Mouse (Mus musculus) 416B (cell line): ENCODE data around the gene Gm11437.

Experiments used
- DNase-seq: peaks from one replicate; pipeline ENCODE4 v3.0.0; 2011; ENCODE audit warnings: low read depth

Gm11437 gene

DNA sequence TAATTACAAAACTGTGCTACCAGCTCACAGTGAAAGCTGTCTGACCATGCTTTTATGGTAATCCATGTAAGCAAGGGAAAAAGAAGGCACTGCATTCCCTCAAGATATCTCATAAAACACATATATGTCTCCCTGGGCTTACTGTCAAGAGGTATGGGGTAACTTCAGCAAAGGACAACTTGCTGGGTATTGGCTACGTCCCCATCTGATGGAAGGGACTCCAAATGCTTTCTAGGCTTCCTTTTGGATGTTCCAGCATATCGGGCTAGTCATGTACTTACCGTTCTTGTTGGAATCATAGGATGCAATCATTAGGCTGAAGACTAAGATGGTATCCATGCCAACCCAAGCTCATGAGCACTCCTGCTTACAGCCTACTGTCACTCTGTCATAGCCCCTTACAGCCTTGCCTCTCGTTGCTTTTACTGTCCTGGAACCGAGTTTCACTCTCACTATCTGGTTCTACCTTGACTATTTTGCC lies at the start of gene Gm11437:
Gm11437 (minus strand) TSS at position 431 of the 481 bp plus-strand sequence.
- DNase-seq: no peak

DNA sequence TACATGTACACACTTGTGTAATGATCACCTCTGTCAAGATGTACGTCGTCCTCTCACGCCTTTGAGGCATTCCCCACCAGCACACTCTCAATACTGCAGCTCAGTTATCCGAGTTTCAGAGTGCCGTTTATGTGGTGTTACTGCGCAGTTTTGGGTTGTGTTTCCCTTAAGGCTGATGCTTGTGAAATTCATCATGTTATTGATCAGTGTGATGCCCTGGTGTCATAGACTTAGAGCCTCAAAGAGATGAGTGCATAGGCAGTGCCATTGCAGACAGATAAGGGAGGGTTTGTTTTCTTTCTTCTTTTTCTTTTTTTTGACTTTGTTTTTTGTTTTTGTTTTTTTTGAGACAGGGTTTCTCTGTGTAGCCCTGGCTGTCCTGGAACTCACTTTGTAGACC lies 43.6 kb upstream of the Gm11437 start:
- no peak for DNase-seq

DNA sequence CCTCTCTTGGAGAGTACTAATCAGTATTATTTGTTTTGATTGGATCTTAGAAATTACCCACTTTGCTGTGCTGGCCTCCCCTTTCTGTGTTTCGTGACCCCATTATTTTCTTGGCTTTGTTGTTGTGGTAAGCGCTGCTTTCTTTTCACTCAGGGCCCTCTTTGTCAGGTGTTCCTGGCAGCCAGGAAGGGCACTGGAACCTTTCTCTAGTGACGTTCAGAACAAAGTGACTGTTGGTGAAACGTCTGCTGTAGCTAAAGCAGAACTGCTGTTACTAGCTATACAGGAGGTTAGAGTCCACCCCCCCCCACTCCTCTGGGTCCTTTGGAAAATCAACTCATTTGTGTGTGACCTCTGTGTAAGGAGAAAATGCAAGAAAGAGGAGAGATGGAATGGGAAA lies 38.5 kb upstream of the Gm11437 start:
- no peak for DNase-seq

DNA sequence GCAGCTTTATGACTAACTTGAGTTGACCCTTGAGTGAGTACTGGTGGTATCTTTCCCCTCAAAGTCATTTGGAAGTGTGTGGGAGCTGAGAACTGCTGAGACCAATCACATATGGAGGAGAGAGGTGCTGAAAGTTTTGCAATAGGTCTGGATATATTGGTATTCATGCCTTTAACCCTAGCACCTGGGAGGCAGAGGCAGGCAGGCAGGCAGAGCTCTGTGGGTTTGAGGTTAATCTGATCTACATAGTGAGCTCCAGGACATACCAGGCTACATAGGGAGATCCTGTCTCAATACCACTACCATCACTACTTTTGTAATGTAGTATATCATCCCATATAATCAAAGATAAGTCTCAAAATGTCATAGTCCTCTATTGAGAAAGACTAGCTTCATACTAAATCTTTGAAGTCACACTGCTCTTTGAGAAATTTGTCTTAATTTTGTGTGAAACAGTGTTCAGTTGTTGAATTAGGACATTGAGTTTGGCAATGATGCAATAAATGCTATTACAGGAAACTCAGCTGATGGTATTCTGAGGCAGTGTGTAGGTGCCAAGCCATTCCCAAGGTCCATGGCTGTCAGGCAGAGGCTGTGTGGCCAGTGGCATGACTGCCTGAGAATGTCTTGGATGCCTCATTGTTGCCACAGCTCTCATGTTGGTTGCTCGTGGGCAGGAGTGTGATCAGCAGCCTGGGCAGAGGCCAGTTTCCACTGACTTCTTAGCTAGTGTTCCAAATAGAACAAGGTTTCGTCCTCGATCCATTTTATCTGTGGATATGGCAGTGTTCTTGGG lies 30.5 kb upstream of the Gm11437 start:
- DNase-seq: peak; percentile 57

DNA sequence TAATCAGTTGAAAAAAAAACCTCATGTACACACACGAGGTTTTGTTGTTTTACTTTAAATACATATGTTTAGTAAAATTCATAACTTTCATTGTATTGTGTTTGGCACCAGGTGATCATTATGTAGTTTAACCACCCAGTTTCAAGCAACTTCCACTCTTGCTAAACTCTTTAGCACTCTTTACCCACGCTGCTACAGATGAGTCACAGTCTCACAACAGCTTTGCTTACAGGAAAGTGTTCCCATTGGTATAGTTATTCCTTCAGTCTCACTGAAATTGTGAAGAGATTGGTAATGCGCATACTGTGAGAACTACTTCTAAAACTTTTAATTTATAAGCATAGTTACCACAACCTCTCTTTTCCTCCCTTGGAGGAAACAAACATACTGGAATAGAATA lies 27.5 kb upstream of the Gm11437 start:
- DNase-seq: peak; percentile 60

DNA sequence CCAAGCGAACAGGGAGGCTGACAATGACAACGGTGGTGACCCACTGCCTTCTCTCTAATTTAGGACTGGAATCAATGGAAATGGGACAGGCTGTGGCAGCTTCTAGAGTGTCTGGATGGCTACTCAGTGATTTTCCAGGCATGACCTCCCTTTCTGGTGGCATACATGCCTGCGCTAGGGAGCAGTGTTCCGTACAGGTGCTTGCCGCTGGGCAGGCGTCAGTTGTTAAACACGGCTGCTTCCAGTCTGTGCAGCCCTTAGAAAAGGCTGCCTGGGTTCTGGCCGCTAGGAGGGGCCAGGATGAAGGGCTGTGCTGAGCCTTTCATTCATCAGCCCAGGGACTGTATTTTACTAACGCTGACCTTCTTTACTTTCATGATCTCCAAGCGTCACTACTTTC lies 26.0 kb upstream of the Gm11437 start:
- no peak for DNase-seq

DNA sequence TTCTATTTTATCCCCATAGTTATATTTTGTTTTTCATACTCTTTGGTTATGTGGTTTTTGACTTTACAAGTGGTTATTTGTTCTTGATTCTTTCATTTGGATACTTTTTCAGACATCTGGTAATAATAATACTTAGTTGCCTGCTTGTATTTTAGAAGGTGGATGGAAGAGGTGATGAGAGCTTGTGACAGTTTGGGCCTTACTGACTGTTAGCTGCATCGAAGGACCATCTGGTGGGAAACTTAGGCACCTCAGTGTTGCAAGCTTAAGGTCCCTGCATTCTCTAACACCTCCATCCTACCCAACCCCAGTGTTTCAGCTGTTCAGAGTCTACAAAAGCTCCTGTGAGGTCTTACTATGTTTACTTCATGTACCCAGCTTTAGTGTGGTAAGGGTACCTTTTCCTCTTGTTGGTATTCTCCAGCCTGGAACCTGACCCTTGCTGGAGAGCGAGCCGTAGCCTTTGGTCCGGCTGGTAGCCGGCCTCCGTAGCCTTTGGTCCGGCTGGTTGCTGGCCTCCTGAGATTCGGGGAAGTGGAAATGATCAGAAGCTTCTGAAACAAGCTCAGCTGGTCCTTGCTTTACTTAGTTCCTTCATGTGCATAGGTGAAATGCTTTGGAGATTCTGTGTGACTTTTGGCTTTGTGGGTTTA lies 23.4 kb upstream of the Gm11437 start:
- DNase-seq: no peak

DNA sequence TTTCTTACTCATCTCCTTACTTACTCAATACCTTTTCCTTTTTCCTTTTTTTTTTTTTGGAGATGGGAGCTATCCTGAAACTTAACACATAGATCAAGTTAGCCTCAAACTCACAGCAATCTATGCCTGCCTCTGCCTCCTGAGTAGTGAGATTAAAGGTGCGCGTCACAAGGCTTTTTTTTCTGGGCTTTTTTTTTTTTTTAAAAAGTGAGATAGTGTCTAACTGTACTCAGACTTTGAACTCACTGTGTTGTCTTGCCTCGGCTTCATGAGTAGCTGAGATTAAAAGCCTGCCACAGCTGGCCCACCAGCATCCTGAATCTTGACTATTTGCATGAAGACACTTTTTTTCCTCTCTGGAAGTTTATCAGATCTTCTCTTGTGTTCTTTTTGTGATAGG lies 21.3 kb upstream of the Gm11437 start:
- DNase-seq: no peak

DNA sequence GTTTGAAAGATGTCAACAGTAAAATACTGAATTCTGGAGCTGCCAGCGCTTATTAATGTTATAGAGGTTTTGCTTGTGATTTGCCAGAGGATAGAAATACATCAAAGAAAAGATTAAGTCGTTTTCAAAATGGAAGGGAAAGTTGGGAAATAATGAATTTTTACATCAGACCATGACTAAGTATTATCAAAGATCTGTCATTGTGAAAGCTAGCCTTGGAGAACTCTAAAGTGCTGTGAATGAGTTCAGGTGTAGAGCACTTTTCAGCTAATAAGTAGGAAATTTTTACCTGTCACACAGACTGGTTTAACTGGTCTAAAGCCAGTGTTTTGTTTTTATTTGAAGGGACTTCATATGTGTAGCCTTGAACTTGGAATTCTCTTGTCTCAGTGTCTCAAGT lies 14.0 kb upstream of the Gm11437 start:
- DNase-seq: peak; percentile 59

DNA sequence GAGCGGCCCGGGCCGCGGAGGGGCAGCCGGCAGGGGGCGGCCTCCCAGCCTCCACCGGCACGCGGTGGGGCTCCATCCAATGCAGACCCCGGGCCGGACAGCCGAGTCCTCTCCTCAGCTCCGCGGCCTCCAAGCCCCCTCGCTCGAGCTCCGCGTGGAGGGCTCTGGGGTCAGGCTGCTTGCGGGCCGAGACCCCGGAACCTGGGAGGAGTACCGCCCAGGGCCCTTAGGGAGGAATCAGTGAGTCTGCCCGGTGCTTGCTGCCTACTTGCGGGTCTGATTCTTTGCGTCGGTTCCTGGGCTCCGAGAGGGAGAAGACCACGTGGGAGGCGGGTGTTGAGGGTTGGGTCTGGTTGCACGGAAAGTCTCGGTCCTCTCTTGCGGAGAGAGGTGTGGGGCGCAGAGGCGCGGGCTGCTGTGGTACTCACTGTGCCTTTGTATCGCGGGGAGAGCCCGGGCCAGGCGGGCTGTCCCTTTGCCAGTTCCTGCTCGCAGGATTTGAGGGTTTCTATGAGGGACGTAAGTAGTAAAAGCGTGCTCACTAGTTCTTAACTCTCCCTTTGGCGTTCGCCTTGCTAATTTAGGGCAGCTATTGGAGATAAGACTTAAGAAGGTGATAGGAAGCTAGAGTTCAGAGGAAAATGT lies 12.8 kb upstream of the Gm11437 start:
- DNase-seq: peak; percentile 84

DNA sequence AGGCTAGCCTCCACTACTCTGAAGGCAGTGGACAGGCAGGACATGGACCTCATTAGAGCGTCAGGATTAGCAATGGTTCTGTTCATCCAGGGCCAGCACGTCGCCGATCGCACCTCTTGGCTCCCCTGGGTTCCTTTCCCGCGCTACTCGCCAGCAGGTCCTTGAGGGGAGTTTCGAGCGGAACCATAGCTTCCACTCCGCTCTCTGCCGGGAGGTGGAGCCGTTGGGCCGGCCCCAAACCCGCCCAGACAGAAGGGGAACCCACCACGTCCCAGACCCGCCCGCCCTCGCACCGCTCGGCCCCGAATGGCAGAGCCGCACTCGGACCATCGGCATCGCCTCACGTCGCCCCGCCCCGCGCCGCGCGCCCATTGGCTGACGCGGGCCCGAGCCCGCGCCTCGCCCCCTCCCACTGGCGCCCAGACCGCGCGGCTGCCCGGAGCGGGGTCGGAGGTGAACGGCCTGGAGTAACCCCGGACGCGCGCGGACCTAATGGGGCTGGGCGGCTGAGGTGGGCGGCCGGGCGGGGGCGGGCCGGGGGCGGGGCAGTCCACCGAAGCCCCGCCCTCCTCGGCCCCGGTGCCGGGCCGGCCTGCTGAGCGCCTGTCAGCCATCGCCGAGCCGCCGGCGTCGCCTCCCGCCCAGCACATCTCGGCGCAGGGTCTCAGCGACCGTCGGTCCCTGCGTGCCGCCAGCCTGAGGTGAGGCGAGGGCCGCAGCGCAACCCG lies 12.1 kb upstream of the Gm11437 start:
- DNase-seq: peak; percentile 94

DNA sequence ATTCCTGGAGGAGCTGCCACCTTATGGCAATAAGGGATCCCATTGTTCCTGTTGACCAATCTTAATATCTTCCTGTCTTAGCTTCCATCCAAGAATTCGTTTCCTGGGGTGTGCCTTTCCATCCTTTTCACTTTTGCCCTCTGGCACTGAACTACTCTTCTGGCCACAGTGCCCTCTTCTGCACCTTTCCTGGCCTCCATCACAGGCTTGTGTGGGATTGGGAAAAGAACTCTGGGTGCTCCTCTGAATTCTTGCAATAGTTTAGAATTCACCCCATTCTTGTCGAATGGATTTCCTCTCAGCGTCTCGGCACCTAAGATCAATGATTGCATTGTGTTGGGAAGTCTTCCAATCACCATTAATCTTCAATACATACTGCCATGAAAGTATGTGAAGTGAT lies 11.3 kb upstream of the Gm11437 start:
- no peak for DNase-seq

DNA sequence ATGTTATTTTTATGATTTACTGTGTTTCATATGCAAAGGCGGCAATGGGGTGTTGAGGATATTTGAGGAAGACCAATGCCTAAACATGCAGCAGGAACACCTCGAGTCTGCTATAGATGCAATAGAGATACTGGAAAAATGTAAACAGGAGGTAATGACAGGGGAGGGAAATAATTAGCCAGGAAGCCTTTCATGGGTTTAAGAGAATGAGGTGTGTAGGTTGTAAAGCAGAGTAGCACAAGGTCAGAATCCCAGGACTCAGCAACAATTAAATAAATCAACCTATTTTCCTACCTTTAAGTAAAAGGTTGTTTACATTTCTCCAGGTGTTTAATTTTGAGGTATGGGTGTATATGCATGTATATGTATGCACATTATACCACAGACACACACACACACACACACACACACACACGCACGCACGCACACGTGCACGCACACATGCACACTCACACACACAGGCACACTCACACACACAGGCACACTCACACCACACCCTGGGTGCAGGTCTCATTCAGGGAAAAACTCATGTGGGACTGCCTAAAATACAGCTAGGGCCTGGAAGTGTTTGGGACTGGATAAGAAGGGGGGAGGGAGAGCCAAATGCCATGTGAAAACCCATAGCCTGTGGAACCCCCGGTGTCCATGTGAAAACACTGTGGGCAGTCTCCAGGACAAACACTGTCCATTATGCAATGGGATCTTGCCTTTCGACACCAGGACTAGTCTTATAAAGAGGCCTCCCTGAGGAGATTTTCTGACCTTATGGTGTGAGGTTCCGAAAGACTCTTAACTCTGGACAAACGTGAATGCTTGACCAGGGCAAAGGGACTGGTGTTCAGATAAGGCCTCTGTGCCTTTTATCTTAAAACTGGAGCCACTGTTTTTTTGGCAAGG lies 5.5 kb upstream of the Gm11437 start:
- no peak for DNase-seq

DNA sequence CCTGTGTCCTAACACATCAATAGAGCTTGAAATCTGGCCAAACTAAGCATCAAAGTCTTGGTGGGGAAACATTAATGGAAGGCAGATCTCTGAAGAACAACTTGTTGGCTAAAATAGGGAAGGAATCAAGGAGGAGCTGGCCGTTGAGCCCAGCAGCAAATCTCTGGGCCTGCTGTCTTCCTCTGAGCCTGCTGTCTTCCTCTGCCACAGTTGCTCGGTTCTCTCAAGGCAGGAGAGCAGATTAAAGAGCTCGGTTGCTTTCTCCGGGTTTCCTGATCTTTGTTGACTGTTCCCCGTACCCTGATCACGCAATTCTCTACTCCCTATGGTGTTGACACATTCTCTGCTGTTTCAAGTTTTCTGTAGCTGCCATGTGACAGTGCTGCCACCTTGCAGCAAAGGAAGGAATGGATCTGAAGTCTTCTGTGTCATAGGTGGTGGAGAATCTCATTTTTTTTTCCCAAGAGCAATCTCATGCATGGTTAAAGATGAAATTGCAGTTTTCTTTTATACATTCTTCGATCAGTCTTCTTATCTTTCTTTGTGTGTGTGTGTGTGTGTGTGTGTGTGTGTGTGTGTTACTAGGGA lies 1.5 kb upstream of the Gm11437 start:
- peak; percentile 81 for DNase-seq

DNA sequence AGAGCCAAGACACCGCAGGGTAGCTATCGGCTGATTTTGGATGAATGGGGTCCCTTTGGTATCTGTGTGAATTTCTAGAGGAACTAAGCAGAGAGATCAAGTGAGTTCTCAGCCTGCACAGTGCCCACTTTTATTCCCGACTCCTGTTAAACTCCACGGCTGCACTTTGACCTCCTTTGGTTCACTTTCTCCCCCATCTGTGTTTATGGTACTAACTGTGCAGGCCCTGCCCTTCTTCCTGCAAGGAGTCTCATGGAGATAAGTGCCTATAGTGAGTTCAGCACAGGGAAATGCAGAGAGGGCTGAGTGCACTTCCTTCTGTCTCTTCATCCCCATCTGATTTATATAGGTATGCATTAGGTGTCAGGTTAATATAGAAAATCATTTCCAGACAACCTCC lies 2.7 kb downstream of the Gm11437 start:
- no peak for DNase-seq

DNA sequence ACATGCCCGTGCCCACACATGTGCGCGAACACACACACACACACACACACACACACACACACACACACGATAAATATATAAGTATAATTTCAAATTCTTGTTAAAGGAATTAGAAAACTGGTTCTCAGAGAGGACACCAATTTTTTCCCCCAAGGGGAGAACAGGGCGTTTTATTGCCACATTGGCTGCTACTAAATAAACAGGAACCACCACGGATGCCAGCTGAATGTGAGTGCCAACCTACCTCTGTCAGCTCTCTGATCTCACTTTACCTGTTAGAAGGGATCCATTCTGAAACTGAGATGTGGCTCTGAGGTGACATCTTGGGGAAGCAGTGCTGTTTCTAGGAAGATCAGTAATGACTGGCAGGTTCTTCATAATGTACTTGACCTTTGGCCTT lies 3.2 kb downstream of the Gm11437 start:
- no peak for DNase-seq

DNA sequence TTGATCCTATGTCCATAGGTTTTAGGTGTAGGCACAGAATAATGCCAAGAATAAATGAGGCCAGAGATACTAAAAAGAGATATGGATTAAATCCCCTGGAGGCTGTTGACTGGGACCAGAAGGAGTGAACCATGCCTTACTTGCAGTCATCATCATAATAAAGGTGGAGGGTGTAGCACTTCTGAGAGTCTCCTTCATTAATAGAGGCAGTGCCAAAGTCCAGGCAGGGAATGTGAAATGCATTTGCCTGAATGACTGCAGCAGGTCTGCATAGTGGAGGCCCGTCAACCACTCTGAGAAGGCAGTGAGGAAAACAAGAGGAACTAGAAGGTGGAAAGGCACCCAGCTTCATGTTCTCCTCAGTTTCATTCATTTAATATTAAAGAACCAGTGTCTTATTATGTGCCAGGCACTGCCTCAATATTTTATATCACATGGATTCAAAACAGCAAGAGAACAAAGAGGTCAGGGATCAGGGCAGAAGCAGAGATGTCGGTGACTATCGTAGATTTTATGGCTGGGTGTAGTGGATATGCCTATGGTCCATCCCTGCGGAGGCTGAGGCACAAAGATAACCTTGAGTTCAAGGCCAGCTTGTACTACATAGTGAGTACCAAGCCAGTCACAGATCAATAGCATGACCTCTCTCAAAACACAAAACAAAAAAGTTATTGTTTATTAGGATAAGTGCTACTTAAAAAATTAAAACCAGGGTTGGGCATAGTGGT lies 10.6 kb downstream of the Gm11437 start:
- no peak for DNase-seq

DNA sequence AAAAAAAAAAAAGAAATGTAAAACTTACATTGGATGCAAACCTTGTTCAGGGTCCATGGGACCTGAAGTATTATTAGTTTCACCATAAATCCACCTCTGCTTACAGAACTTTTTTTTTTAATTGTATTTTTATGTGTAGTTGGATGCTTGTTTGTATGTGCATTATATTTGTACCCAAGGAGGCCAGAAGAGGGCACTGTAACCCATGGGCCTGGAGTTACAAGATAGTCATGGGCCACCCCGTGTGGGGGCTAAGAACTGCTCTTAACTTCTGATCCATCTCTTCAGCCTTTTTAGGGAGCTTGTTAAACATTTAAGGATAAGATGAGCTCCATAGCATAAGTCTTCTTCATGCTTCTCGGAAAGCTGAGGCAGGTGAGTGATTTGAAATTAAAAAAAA lies 16.4 kb downstream of the Gm11437 start:
- DNase-seq: peak; percentile 79

DNA sequence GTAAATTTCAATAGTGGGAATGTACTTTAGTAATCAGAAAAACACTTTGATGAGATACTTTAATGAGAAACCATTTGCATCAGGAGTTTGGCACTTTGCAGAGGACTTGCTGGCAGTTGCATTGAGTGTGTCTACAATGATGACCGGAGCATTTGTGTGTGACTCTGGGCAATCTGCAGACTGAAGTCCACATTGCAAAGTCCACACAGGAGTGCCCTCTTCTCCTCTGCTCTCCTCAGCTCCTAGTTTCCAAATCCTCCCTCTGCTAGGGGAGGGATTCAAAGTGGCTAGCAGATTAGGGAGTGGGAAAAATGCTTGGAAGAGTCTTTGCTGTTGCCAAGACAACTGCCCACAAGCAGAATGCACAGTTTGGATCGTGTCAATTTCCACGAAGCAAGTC lies 21.2 kb downstream of the Gm11437 start:
- DNase-seq: no peak

DNA sequence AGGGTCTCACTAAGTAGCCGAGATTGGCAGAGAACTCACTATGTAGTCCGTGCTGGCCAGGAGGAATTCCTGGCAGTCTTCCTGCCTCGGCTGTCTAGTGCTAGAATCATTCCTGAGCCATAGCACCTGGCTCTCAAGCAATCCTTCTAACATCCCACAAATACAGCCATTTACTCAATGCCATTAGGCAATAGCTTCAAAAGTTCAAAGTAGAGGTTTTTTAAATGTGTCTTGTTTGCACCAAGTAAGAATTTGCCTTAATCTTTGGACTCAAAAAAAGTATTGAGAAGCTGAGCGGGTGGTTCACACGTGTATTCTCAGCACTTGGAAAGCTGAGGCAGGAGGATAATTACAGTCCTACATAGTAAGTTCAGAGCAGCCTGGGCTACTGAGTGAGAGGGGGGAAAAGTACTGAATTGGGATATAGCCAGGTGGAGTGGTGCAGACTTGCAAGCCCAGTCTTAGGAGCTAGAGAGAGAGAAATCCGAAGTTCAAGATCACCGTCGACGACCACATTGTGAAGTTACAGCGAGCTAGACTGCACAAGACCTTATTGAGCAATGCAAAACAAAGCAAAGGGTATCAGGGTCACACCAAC lies 22.0 kb downstream of the Gm11437 start:
- DNase-seq: no peak
